Mouse (Mus musculus) spleen, adult 2 months (tissue): ENCODE data around the gene Ak8.

ENCODE experiments used
- CTCF ChIP-seq: fragments of 200-500 bp; IDR thresholded peaks from 2 replicates; pipeline ENCODE4 v1.5.1; 2011; ENCODE audit warnings: mild to moderate bottlenecking, inconsistent platforms; ENCODE audit not compliant: insufficient read depth, insufficient read length, insufficient replicate concordance; ENCODE audit errors: extremely low read depth
- POLR2A ChIP-seq: fragments of 200-500 bp; IDR thresholded peaks from 2 replicates; pipeline ENCODE4 v1.6.1; 2011; ENCODE audit warnings: low read depth, low read length, inconsistent platforms

DNA sequence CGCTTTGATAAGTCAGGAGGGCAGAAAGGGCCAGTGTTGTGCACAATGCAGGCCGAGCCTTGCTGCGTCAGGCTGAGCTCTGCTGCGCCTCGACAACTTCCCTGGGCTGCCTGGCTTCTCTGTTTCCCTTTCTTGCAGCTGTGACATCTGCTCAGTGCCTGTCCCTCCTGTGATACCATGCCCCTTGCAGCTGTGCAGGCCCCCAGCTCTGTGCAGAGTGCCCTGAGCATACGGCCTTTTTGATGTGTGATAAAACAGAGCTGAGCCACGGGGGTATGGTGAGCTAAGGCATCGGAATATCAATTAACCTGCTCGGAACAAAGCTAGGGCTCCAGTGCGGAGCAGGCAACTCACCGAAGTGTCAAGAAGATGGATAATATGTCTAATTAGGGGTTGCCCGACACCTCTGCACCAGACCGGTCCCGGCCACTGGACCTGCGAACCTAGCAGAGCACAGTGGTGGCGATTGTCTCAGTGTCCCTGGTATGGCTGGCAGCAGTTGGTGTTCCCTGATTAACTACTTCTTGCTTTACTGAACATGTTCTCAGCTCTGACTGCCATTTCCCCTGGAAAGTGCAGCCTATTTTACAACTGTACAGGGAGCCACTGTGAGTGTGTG lies 27.9 kb downstream of the Ak8 start:
- TF ChIP-seq CTCF (no peak), POLR2A (no peak)
